Mouse (Mus musculus): ENCODE measurements at regions not wholly inside any gene's neighbourhood (a gene's known extent, or its start where the extent isn't known, plus 50 kb on each side); places are given as distances from the start of the nearest gene placed in this dataset.
A peak's percentile ranks its signal among the peaks of the same experiment; 100 is the strongest.

DNA sequence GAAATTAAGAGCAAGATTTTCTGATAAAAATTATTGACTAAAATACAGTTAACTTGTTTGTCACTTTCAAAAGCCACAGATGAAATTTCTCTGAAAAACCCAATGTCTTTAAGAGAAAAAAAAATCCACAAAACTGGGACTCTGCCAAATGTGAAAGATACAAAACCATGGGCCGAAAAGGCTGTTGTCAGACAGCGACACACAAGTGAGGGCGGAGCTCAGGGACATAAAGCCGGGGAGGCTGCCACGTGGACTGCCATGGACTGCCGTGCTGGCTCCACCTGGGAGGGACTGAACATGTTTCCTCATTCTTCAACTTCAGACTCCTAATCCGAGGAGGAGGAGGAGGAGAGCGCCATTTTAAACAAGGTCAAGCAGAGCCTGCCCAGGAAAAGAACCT is 200.4 kb upstream of the Klf14 start:
- Histone ChIP-seq H3K9me3 (replicated peaks; ENCODE audit: control insufficient read depth, low read length) (no peaks in the 10 kb centered on the region), H3K27ac (ENCODE audit: low read length) (no peak overlapping the region), H3K4me2 (ENCODE audit: low read depth, low read length) (no peak overlapping the region), H3K9ac (ENCODE audit: low read depth, low read length) (no peak overlapping the region), H3K27me3 (ENCODE audit: control insufficient read depth, insufficient read depth, low read depth, low read length) (no peaks in the 10 kb centered on the region), H3K4me1 (ENCODE audit: control insufficient read depth, low read depth, low read length) (no peaks in the 10 kb centered on the region), H3K4me3 (ENCODE audit: low read depth, low read length) (no peak overlapping the region), H3K36me3 (ENCODE audit: control insufficient read depth, insufficient read depth) (no peaks in the 10 kb centered on the region)
- ATAC-seq (ENCODE audit: low read depth), result no peak
- WGBS (ENCODE audit: insufficient replicate concordance), result 45% methylated on average over 8 of the region's 8 CpGs

DNA sequence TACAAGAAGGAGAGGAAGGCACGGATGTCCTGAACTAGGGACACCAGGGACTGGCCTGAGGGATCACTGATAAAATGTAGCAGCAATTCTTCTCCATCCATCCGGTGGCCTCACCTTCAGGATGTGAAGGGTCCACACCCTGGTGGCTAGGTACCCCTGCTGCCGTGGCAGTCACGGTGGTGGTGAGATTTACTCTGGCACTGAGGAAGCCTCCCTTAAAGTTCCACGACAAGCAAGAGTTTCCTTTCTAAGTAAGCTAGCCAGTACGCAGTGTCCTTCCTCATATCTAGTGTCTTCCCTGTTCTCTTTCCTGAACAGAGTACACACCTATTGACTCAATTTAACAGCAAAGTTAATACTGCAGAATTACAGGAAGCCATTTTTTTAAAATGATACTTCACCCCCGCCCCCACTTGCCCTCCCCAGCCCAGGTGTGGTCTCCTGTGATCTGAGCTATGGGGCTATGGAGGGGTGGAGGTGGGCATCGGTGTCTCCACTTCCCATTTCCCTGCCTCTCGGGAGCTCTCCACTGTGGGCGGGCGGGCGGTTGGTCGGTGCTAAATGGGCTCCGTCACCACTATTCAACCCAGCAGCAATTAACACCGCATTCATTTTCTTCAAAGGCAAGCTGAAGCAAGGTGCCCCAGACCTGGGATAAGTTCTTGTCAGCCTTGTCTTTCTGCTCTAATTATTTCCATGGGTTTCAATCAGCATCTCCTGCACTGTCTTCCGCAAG is 201.2 kb upstream of the Klf14 start:
- no peak overlapping the region for H3K9ac ChIP-seq (ENCODE audit: low read depth, low read length)
- no peaks in the 10 kb centered on the region for H3K9me3 ChIP-seq (replicated peaks; ENCODE audit: control insufficient read depth, low read length)
- no peaks in the 10 kb centered on the region for H3K36me3 ChIP-seq (ENCODE audit: control insufficient read depth, insufficient read depth)
- H3K27me3 ChIP-seq (ENCODE audit: control insufficient read depth, insufficient read depth, low read depth, low read length), result no peaks in the 10 kb centered on the region
- H3K4me3 ChIP-seq (ENCODE audit: low read depth, low read length), result no peak overlapping the region
- H3K27ac ChIP-seq (ENCODE audit: low read length), result no peak overlapping the region
- 50% methylated on average over 16 of the region's 16 CpGs for WGBS (ENCODE audit: insufficient replicate concordance)
- ATAC-seq (ENCODE audit: low read depth), result no peak
- H3K4me1 ChIP-seq (ENCODE audit: control insufficient read depth, low read depth, low read length), result no peaks in the 10 kb centered on the region
- no peak overlapping the region for H3K4me2 ChIP-seq (ENCODE audit: low read depth, low read length)

DNA sequence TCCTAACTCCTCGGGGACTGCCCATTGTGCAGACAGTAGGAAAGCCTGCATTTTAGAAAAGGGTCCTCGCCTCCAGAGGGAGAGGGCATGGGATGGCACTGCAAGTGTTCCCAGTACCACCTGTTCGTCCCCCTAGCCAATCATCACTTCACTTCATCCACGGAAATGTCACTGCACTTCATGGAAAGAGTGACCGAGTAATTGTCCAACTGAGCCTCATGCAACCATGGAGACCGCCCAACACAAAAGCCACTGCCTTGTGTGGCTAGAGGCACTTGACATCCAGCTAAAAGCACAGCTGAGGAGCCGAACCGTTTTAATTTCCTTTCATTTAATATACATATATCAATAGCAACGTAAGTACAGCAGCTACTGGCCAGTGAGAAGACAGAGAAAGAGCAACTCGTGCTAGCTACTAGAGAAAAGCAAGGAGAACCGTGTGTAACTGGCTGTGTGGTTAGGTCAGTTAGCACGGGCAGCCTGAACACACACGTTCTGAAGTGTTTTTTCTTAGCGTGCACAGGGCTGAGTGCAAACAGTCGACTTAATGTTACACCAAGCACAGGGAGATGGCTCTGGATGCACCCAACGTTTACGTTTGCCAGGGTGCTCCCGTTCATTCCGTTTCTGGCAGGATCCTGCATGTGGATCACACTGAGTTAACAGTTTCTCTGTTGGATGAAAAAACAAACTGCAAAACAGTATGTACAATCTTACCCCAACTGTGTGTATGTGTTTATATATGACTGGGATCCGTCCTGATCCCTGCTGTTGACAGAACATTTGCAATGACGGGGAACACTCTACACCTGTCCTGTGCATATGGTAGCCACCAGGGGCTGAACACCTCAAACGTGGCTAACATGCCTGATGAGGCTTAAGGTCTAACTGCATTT is 202.8 kb upstream of the Klf14 start:
- WGBS (ENCODE audit: insufficient replicate concordance), result 61% methylated on average over 22 of the region's 22 CpGs
- no peak overlapping the region for H3K4me3 ChIP-seq (ENCODE audit: low read depth, low read length)
- no peak overlapping the region for H3K4me2 ChIP-seq (ENCODE audit: low read depth, low read length)
- H3K27ac ChIP-seq (ENCODE audit: low read length), result no peak overlapping the region
- H3K4me1 ChIP-seq (ENCODE audit: control insufficient read depth, low read depth, low read length), result no peaks in the 10 kb centered on the region
- H3K9ac ChIP-seq (ENCODE audit: low read depth, low read length), result no peak overlapping the region
- ATAC-seq (ENCODE audit: low read depth), result no peak
- no peaks in the 10 kb centered on the region for H3K36me3 ChIP-seq (ENCODE audit: control insufficient read depth, insufficient read depth)
- no peaks in the 10 kb centered on the region for H3K27me3 ChIP-seq (ENCODE audit: control insufficient read depth, insufficient read depth, low read depth, low read length)
- no peaks in the 10 kb centered on the region for H3K9me3 ChIP-seq (replicated peaks; ENCODE audit: control insufficient read depth, low read length)

DNA sequence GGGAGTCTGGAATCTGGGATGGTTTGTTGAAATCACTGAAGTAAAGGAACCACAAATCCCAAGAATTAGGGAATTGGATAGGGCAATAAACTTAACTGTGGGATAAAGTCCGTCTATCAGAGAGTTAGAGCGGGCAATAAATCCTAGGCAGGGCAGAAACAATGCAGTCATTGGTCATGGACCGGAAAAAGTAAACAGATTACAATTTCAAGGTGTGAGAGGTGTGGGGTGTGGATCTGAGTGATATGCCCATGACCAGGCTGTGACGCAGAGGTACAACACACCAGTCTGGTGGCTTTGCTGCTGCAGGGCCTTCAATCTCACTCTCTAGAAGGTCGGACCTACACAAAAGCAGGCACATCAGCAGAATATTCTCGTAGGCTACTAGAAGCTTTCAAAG is 206.1 kb upstream of the Klf14 start:
- WGBS (ENCODE audit: insufficient replicate concordance), result 73% methylated on average over 6 of the region's 6 CpGs
- Histone ChIP-seq H3K9me3 (replicated peaks; ENCODE audit: control insufficient read depth, low read length) (no peaks in the 10 kb centered on the region), H3K36me3 (ENCODE audit: control insufficient read depth, insufficient read depth) (no peaks in the 10 kb centered on the region), H3K27me3 (ENCODE audit: control insufficient read depth, insufficient read depth, low read depth, low read length) (no peaks in the 10 kb centered on the region), H3K27ac (ENCODE audit: low read length) (no peak overlapping the region), H3K4me3 (ENCODE audit: low read depth, low read length) (no peak overlapping the region), H3K4me1 (ENCODE audit: control insufficient read depth, low read depth, low read length) (no peaks in the 10 kb centered on the region; the same call in 1 of the 2 replicates), H3K4me2 (ENCODE audit: low read depth, low read length) (no peak overlapping the region), H3K9ac (ENCODE audit: low read depth, low read length) (no peak overlapping the region)
- ATAC-seq (ENCODE audit: low read depth), result no peak

DNA sequence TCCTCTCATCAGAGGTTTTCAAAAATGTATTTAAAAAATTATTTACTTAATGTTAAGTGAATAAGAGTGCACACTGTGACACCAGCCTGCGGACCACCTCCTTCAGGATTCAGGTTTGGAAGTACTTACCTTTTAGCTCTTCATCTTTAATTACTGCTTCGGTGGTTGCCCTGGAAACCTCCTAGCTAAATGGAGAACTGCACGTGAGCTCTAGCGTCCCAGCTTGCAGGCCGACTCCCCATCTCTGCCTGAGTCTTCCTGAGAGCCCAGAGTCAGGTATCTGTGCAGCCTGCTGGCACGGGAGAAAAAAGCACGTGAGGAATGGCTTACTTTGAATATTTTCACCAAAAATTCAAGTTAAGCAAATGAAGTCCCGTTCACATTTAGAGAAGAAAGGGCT is 207.5 kb upstream of the Klf14 start:
- H3K9me3 ChIP-seq (replicated peaks; ENCODE audit: control insufficient read depth, low read length), result no peaks in the 10 kb centered on the region
- H3K27ac ChIP-seq (ENCODE audit: low read length), result no peak overlapping the region
- H3K27me3 ChIP-seq (ENCODE audit: control insufficient read depth, insufficient read depth, low read depth, low read length), result no peaks in the 10 kb centered on the region
- WGBS (ENCODE audit: insufficient replicate concordance), result 70% methylated on average over 8 of the region's 8 CpGs
- no peak overlapping the region for H3K9ac ChIP-seq (ENCODE audit: low read depth, low read length)
- no peak for ATAC-seq (ENCODE audit: low read depth)
- no peaks in the 10 kb centered on the region for H3K36me3 ChIP-seq (ENCODE audit: control insufficient read depth, insufficient read depth)
- H3K4me1 ChIP-seq (ENCODE audit: control insufficient read depth, low read depth, low read length), result no peaks in the 10 kb centered on the region; the same call in 1 of the 2 replicates
- no peak overlapping the region for H3K4me3 ChIP-seq (ENCODE audit: low read depth, low read length)
- no peak overlapping the region for H3K4me2 ChIP-seq (ENCODE audit: low read depth, low read length)

DNA sequence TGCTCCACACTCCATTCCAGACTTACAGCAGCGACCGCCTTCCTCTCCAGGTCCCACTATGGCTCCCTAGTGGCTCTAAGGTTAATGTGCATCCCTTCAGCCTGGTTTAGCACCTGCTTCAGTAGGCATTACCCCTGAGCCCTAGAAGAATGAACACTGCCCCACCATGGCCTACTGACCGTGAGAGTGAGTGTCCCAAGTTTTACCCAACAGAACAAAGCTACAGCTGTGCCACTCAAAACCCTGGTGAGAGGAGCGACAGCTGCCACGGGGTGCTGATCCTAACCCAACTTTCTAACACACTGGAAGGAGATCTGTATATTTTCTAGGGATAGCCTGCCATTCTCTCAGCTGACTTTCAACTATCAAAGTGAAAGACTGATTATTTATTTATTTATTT is 208.9 kb upstream of the Klf14 start:
- H3K27ac ChIP-seq (ENCODE audit: low read length), result no peak overlapping the region
- no peak overlapping the region for H3K4me2 ChIP-seq (ENCODE audit: low read depth, low read length)
- no peaks in the 10 kb centered on the region for H3K9me3 ChIP-seq (replicated peaks; ENCODE audit: control insufficient read depth, low read length)
- no peak overlapping the region for H3K4me3 ChIP-seq (ENCODE audit: low read depth, low read length)
- no peaks in the 10 kb centered on the region for H3K36me3 ChIP-seq (ENCODE audit: control insufficient read depth, insufficient read depth)
- no peak for ATAC-seq (ENCODE audit: low read depth)
- 85% methylated on average over 5 of the region's 5 CpGs for WGBS (ENCODE audit: insufficient replicate concordance)
- no peaks in the 10 kb centered on the region; the same call in 1 of the 2 replicates for H3K4me1 ChIP-seq (ENCODE audit: control insufficient read depth, low read depth, low read length)
- H3K9ac ChIP-seq (ENCODE audit: low read depth, low read length), result no peak overlapping the region
- no peaks in the 10 kb centered on the region for H3K27me3 ChIP-seq (ENCODE audit: control insufficient read depth, insufficient read depth, low read depth, low read length)

DNA sequence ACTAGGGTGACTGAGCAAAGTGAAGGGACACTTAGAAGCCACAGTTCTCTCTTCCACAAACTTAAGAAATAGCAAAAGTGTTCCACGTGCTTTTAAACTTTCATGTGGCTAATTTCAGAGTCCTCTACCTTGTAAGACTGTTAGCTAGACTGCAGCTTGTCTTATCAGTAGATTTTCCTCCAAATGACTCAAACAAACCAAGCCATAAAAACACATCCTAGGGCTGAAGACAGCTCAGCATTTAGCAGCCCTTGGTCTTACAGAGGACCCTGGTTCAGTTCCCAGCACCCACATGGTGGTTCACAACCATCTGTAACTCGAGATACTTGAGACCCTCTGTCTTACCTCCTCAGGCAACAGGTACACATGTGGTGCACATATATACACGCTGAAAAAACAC is 209.9 kb upstream of the Klf14 start:
- Histone ChIP-seq H3K36me3 (ENCODE audit: control insufficient read depth, insufficient read depth) (no peaks in the 10 kb centered on the region), H3K4me1 (ENCODE audit: control insufficient read depth, low read depth, low read length) (no peaks in the 10 kb centered on the region; the same call in 1 of the 2 replicates), H3K27me3 (ENCODE audit: control insufficient read depth, insufficient read depth, low read depth, low read length) (no peaks in the 10 kb centered on the region), H3K4me2 (ENCODE audit: low read depth, low read length) (no peak overlapping the region), H3K4me3 (ENCODE audit: low read depth, low read length) (no peak overlapping the region), H3K9me3 (replicated peaks; ENCODE audit: control insufficient read depth, low read length) (no peaks in the 10 kb centered on the region), H3K27ac (ENCODE audit: low read length) (no peak overlapping the region), H3K9ac (ENCODE audit: low read depth, low read length) (no peak overlapping the region)
- 56% methylated on average over 3 of the region's 3 CpGs for WGBS (ENCODE audit: insufficient replicate concordance)
- ATAC-seq (ENCODE audit: low read depth), result no peak

DNA sequence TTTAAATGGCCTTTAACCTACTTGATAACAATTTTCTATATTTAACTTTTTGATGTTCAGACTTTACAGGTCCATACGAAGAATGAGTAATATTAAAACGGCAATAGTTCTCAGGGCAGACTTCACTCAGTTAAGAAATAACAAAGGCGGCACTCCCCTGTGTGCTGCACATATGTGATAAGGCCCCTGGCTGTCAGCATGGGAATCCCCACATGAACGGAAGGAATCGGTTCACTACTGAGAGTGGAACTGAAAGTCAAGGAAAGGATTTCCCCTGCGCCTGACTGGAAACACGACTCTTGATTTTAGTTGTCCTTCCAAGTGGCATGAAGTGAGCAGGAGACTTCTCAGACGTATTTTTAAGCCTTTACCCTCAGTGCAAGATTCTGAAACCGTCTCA is 210.5 kb upstream of the Klf14 start:
- no peak overlapping the region for H3K27ac ChIP-seq (ENCODE audit: low read length)
- WGBS (ENCODE audit: insufficient replicate concordance), result 23% methylated on average over 9 of the region's 9 CpGs
- H3K4me2 ChIP-seq (ENCODE audit: low read depth, low read length), result peak overlapping the region; percentile 29; the same call in 1 of the 2 replicates
- no peak overlapping the region for H3K4me3 ChIP-seq (ENCODE audit: low read depth, low read length)
- peak; percentile 67; the same call in 1 of the 2 replicates for ATAC-seq (ENCODE audit: low read depth)
- H3K27me3 ChIP-seq (ENCODE audit: control insufficient read depth, insufficient read depth, low read depth, low read length), result no peaks in the 10 kb centered on the region
- H3K36me3 ChIP-seq (ENCODE audit: control insufficient read depth, insufficient read depth), result no peaks in the 10 kb centered on the region
- H3K9me3 ChIP-seq (replicated peaks; ENCODE audit: control insufficient read depth, low read length), result no peaks in the 10 kb centered on the region
- no peak overlapping the region for H3K9ac ChIP-seq (ENCODE audit: low read depth, low read length)
- H3K4me1 ChIP-seq (ENCODE audit: control insufficient read depth, low read depth, low read length), result no peaks in the 10 kb centered on the region; the same call in 1 of the 2 replicates

Measured in liver, embryonic 16.5 days (tissue).